Mouse (Mus musculus) brain, embryonic 14.5 days (tissue): Measurements from ENCODE around the gene Hsd17b14. TPM values are rescaled to one million over a fixed set of nuclear protein-coding genes. Genes with fewer than 3 reads are reported as not detected.

ENCODE experiments used
- DNase-seq: peaks from one replicate; pipeline ENCODE4 v3.0.0-alpha.2; 2011; ENCODE audit warnings: low read depth
- CTCF ChIP-seq: fragments of 200-500 bp; IDR thresholded peaks from 2 replicates; pipeline ENCODE4 v1.5.1; 2012; ENCODE audit warnings: inconsistent platforms, mild to moderate bottlenecking, moderate library complexity, borderline replicate concordance; ENCODE audit not compliant: insufficient read depth, insufficient read length; ENCODE audit errors: extremely low read depth
- POLR2A ChIP-seq: fragments of 200-500 bp; IDR thresholded peaks from 2 replicates; pipeline ENCODE4 v1.6.1; 2012; ENCODE audit warnings: mild to moderate bottlenecking, inconsistent platforms, borderline replicate concordance; ENCODE audit not compliant: poor library complexity, insufficient read depth, insufficient read length, severe bottlenecking; ENCODE audit errors: extremely low read depth
- polyA plus RNA-seq: library from polyadenylated mRNA; depleted of rRNA; stranded (reverse); fragments of >200 nt; gene quantifications from 2 replicates; pipeline ENCODE4 v1.2.3, GENCODE M21; 2012

Hsd17b14 gene
- polyA plus RNA-seq, 1 experiment: 0.25 TPM

DNA sequence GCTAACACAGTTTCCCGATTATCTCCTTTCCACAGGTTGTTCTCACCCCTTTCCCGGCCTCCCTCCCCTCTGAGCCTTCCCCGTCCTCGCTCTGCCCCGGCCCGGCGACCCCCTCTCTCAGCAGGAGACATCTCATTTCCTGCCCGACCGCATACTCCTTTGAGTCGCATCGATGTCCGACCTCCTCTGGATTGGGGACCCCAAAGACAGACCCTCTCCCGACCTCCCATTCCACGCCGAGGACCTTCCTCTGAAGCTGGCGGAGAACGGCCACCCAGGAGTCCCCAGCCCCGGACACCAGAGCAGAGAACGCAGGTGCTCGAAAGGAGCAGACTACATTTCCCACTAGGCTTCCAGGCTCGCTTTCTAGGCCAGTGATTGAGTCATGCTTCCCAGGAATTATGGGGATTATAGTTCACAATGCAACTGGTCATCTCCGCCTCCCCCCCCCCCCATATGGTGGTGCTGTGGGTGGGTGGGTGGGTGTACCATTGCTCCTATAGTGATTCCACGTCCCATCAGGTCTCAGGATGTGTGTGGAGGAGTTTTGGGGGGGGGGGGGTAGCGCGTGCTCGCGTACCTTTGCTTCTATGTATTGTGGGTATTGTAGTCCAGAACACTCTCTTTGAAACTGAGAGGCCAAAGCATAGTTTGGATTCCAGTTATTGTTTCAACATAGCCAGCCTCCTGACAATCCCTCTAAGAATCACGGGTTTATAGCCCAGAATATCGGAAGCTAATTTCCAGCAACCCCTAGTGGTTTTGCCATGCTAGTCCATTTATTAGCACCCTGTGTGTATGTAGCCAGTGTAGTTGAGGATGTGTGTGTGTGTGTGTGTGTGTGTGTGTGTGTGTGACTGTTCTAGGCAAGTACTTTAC, 16.3 kb upstream of the Hsd17b14 start:
- DNase-seq: peak; percentile 90

GRCm38 (mm10) chr7:45539095-45539494, 15.6 kb upstream of the Hsd17b14 start:
- no peak for TF ChIP-seq POLR2A
- no peak for TF ChIP-seq CTCF
- no peak for DNase-seq

More for the DNA sequence above, 16.3 kb upstream of the Hsd17b14 start:
- TF ChIP-seq CTCF (no peak), POLR2A (no peak)

DNA sequence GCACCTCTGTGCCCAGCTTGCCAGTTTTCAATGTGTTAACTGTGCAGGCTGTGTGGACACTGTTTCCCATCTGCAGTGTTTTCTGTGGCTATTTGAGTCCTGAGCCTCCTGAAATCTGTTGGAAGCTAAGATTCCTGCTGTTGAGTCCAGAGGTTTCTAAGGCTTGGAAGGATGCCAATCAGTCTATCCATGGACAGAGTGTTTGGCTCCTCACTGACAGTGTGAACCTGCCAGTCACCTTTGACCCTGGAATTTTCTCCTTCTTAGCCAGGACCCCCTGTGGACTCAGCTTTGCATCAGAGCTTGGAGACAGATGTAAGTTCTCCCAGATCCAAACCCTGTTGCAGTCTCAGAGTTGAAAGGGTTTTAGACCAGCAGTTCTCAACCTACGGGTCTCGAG, 14.5 kb upstream of the Hsd17b14 start:
- no peak for TF ChIP-seq CTCF
- TF ChIP-seq POLR2A: no peak
- no peak for DNase-seq

GRCm38 (mm10) chr7:45544525-45544924, 10.2 kb upstream of the Hsd17b14 start:
- no peak for DNase-seq
- TF ChIP-seq POLR2A (no peak), CTCF (peak; percentile 10; the same call in 1 of the 2 replicates)

- TF ChIP-seq POLR2A (no peak), CTCF (no peak)
- DNase-seq: no peak
These were observed 4.9 kb upstream of the Hsd17b14 start for GRCm38 (mm10) chr7:45549641-45550436.

GRCm38 (mm10) chr7:45550821-45551511, 3.7 kb upstream of the Hsd17b14 start:
- TF ChIP-seq POLR2A (no peak), CTCF (no peak)
- DNase-seq: no peak

DNA sequence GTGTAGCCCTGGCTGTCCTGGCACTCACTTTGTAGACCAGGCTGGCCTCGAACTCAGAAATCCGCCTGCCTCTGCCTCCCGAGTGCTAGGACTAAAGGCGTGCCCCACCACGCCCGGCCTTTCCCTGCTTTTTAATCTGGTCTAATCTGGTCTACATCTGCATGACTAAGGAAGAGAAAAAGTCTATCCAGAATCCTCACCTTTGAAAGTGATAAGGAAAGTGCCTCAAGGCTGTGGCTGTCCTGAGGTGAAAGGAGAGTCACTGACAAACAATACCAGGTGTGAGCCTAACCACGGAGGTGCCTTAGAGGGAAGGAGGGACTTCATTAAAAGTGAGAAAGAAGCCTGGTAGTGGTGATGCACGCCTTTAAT, 3.2 kb upstream of the Hsd17b14 start:
- DNase-seq: no peak
- no peak for TF ChIP-seq POLR2A
- no peak for TF ChIP-seq CTCF

GRCm38 (mm10) chr7:45553519-45553918, 1.2 kb upstream of the Hsd17b14 start:
- no peak for DNase-seq
- TF ChIP-seq CTCF: no peak
- no peak for TF ChIP-seq POLR2A

GRCm38 (mm10) chr7:45553990-45554389, 703 bp upstream of the Hsd17b14 start:
- TF ChIP-seq POLR2A (no peak), CTCF (no peak)

DNA sequence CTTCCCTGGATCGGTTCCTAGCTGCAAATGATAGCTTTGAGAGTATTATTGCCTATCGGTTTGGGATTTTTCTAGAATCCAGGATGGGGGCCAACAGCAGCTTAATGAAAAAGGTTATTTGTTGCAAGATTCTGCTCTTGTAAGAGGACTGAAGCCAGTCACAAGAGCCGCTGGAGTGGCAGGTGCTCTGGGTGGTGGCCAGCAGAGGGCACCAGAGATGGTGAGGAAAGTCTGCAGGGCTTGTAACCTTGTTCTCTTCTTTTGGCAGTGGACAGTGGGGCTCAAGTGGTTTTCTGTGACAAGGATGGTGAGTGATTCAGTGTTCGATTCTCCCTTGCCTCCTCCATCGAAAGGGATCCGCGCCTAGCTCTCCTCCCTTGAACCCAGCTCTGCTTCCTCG, 1.1 kb downstream of the Hsd17b14 start:
- DNase-seq: peak; percentile 81
- TF ChIP-seq CTCF: peak; percentile 84
- TF ChIP-seq POLR2A: no peak

More at GRCm38 (mm10) chr7:45553990-45554389, 703 bp upstream of the Hsd17b14 start:
- no peak for DNase-seq

- DNase-seq: no peak
- TF ChIP-seq CTCF (no peak), POLR2A (no peak)
These were observed 4.2 kb downstream of the Hsd17b14 start for GRCm38 (mm10) chr7:45558907-45559306.

GRCm38 (mm10) chr7:45560241-45560640, 5.5 kb downstream of the Hsd17b14 start:
- DNase-seq: no peak

More at GRCm38 (mm10) chr7:45560241-45560640, 5.5 kb downstream of the Hsd17b14 start:
- no peak for TF ChIP-seq CTCF
- no peak for TF ChIP-seq POLR2A
